Mouse (Mus musculus) CH12.LX (cell line): ENCODE results near the gene Gm21983. TPM values are rescaled to one million over a fixed set of nuclear protein-coding genes. Genes with fewer than 3 reads are reported as not detected.

Source experiments
- DNase-seq: peaks from one replicate; pipeline ENCODE4 v3.0.0-alpha.2; 2013; ENCODE audit errors: extremely low read depth
- H3K27ac ChIP-seq: 2 replicates; pipeline ENCODE4 v1.5.1; 2012; ENCODE audit warnings: low read depth, mild to moderate bottlenecking, control low read depth, moderate library complexity; ENCODE audit not compliant: insufficient read depth
- H3K27me3 ChIP-seq: replicated peaks from 2 replicates; pipeline ENCODE3; 2012; ENCODE audit warnings: inconsistent platforms
- H3K36me3 ChIP-seq, 2 experiments: replicated peaks in 1 of 2; 2 replicates each; pipeline versions ENCODE3 to v1.6.1; 2012; ENCODE audit warnings: inconsistent platforms in 1 of 2, low read length in 1 of 2, mild to moderate bottlenecking in 1 of 2, mixed read lengths in 1 of 2, moderate library complexity in 1 of 2; ENCODE audit not compliant: control insufficient read depth in 1 of 2, insufficient read depth in 1 of 2
- H3K4me1 ChIP-seq, 2 experiments: 2 replicates each; pipeline ENCODE4 v1.6.1; 2012; ENCODE audit warnings: inconsistent platforms in 1 of 2, moderate library complexity in 1 of 2; ENCODE audit not compliant: insufficient read depth in 2 of 2, control insufficient read depth in 1 of 2
- H3K4me2 ChIP-seq: 2 replicates; pipeline ENCODE4 v1.6.1; 2012; ENCODE audit warnings: low read depth, mild to moderate bottlenecking, control low read depth; ENCODE audit not compliant: poor library complexity, insufficient read depth, severe bottlenecking
- H3K4me3 ChIP-seq, 3 experiments: fragments of 150-350 bp in 1 of 3; sonication (generic) in 1 of 3; replicated peaks in 1 of 3; 2 replicates each; pipeline versions ENCODE3 to v1.5.1; 2011 to 2012; ENCODE audit warnings: low read depth in 2 of 3, low read length in 2 of 3, mild to moderate bottlenecking in 2 of 3, moderate library complexity in 2 of 3, control low read depth in 1 of 3, improper control_type of control experiment in 1 of 3, inconsistent platforms in 1 of 3, mixed read lengths in 1 of 3; ENCODE audit not compliant: poor library complexity in 1 of 3
- H3K79me2 ChIP-seq: replicated peaks from 2 replicates; pipeline ENCODE4 v1.6.1; 2012; ENCODE audit warnings: mild to moderate bottlenecking, moderate library complexity; ENCODE audit not compliant: control insufficient read depth, poor library complexity, insufficient read depth, severe bottlenecking; ENCODE audit errors: extremely low read depth
- H3K9ac ChIP-seq: 2 replicates; pipeline ENCODE4 v1.6.1; 2012; ENCODE audit warnings: low read depth, mild to moderate bottlenecking, control low read depth, moderate library complexity; ENCODE audit not compliant: insufficient read depth
- H3K9me3 ChIP-seq: replicated peaks from 2 replicates; pipeline ENCODE3; 2012; ENCODE audit warnings: low read length, inconsistent platforms, mixed read lengths
- CHD1 ChIP-seq: IDR thresholded peaks from 2 replicates; pipeline ENCODE4 v1.6.1; 2012; ENCODE audit warnings: low read depth, low read length, improper control_type of control experiment, inconsistent platforms
- CHD2 ChIP-seq: IDR thresholded peaks from 2 replicates; pipeline ENCODE4 v1.6.1; 2011; ENCODE audit warnings: low read length, improper control_type of control experiment
- E2F4 ChIP-seq: IDR thresholded peaks from 2 replicates; pipeline ENCODE4 v1.6.1; 2011; ENCODE audit warnings: low read depth, low read length, improper control_type of control experiment; ENCODE audit not compliant: insufficient replicate concordance
- EP300 ChIP-seq: IDR thresholded peaks from 2 replicates; pipeline ENCODE4 v1.6.1; 2011; ENCODE audit warnings: low read length, improper control_type of control experiment
- HCFC1 ChIP-seq: IDR thresholded peaks from 2 replicates; pipeline ENCODE4 v1.6.1; 2012; ENCODE audit warnings: low read depth, mild to moderate bottlenecking, inconsistent platforms, low read length, improper control_type of control experiment
- JUN ChIP-seq: IDR thresholded peaks from 2 replicates; pipeline ENCODE4 v1.6.1; 2011; ENCODE audit warnings: low read depth, mild to moderate bottlenecking, low read length, improper control_type of control experiment, moderate library complexity; ENCODE audit not compliant: insufficient read depth
- JUND ChIP-seq: conservative IDR thresholded peaks from 2 replicates; pipeline ENCODE4 v1.6.1; 2011; ENCODE audit warnings: low read depth, low read length, improper control_type of control experiment
- MEF2A ChIP-seq: IDR thresholded peaks from 2 replicates; pipeline ENCODE4 v1.6.1; 2014; ENCODE audit warnings: low read depth, mild to moderate bottlenecking, inconsistent platforms, low read length, improper control_type of control experiment, borderline replicate concordance
- MYC ChIP-seq: IDR thresholded peaks from 2 replicates; pipeline ENCODE4 v1.6.1; 2011; ENCODE audit warnings: low read depth, mild to moderate bottlenecking, improper control_type of control experiment, low read length
- POLR2A ChIP-seq: IDR thresholded peaks from 2 replicates; pipeline ENCODE4 v1.6.1; 2011; ENCODE audit warnings: low read depth, mild to moderate bottlenecking, improper control_type of control experiment, low read length
- RCOR1 ChIP-seq: conservative IDR thresholded peaks from 2 replicates; pipeline ENCODE4 v1.6.1; 2012; ENCODE audit warnings: low read depth, mild to moderate bottlenecking, inconsistent platforms, low read length, improper control_type of control experiment
- SMC3 ChIP-seq: IDR thresholded peaks from 2 replicates; pipeline ENCODE4 v1.6.1; 2011; ENCODE audit warnings: low read depth, low read length, improper control_type of control experiment
- TBP ChIP-seq: conservative IDR thresholded peaks from 2 replicates; pipeline ENCODE4 v1.6.1; 2011; ENCODE audit warnings: low read depth, low read length, improper control_type of control experiment
- TCF12 ChIP-seq: IDR thresholded peaks from 2 replicates; pipeline ENCODE4 v1.6.1; 2014; ENCODE audit warnings: low read depth, mild to moderate bottlenecking, inconsistent platforms, low read length, improper control_type of control experiment
- UBTF ChIP-seq: IDR thresholded peaks from 2 replicates; pipeline ENCODE4 v1.6.1; 2012; ENCODE audit warnings: low read depth, mild to moderate bottlenecking, inconsistent platforms, low read length, improper control_type of control experiment, moderate library complexity
- USF1 ChIP-seq: IDR thresholded peaks from 2 replicates; pipeline ENCODE4 v1.6.1; 2014; ENCODE audit warnings: low read depth, mild to moderate bottlenecking, inconsistent platforms, low read length, improper control_type of control experiment
- USF2 ChIP-seq: conservative IDR thresholded peaks from 2 replicates; pipeline ENCODE4 v1.6.1; 2011; ENCODE audit warnings: low read depth, low read length, improper control_type of control experiment
- ZKSCAN1 ChIP-seq: IDR thresholded peaks from 2 replicates; pipeline ENCODE4 v1.6.1; 2012; ENCODE audit warnings: low read depth, inconsistent platforms, low read length, improper control_type of control experiment, borderline replicate concordance
- ZNF384 ChIP-seq: IDR thresholded peaks from 2 replicates; pipeline ENCODE4 v1.6.1; 2012; ENCODE audit warnings: low read depth, low read length, improper control_type of control experiment, inconsistent platforms
- dilution Hi-C: fragments of 300-500 bp; cut with MboI; formaldehyde crosslinking; loops from 2 replicates; pipeline ENCODE4 v1.14.3; 2020; ENCODE audit warnings: low sequenced_read_pairs; ENCODE audit not compliant: extremely low pct_unique_long_range_greater_than_20kb, extremely low pct_ligation_motif_present
- in situ Hi-C: fragments of 300-500 bp; cut with MboI; formaldehyde crosslinking; loops from 3 replicates; pipeline ENCODE4 v1.14.3; 2019; ENCODE audit warnings: low sequenced_read_pairs, low pct_ligation_motif_present, low pct_unique_long_range_greater_than_20kb, mixed read lengths
- polyA plus RNA-seq: library from polyadenylated mRNA; unstranded; fragments of >175 nt; gene quantifications from 2 replicates; pipeline ENCODE4 v1.2.1, GENCODE M21; 2012; ENCODE audit warnings: low read depth; ENCODE audit not compliant: insufficient read length
- total RNA-seq, 2 experiments: library from RNA; depleted of rRNA; stranded (reverse); fragments of 300-350 nt in 1 of 2; fragments of >200 nt in 1 of 2; gene quantifications; 2 replicates each; pipeline ENCODE4 v1.2.3; 2012 to 2014

Gm21983 gene
- total RNA-seq (2012; rRNA removed) (0.13 TPM in 1 of 2 replicates, not detected in the other), total RNA-seq (2014; rRNA removed) (not detected in 2 replicates), polyA plus RNA-seq (0.81 TPM in 1 of 2 replicates, not detected in the other)

DNA sequence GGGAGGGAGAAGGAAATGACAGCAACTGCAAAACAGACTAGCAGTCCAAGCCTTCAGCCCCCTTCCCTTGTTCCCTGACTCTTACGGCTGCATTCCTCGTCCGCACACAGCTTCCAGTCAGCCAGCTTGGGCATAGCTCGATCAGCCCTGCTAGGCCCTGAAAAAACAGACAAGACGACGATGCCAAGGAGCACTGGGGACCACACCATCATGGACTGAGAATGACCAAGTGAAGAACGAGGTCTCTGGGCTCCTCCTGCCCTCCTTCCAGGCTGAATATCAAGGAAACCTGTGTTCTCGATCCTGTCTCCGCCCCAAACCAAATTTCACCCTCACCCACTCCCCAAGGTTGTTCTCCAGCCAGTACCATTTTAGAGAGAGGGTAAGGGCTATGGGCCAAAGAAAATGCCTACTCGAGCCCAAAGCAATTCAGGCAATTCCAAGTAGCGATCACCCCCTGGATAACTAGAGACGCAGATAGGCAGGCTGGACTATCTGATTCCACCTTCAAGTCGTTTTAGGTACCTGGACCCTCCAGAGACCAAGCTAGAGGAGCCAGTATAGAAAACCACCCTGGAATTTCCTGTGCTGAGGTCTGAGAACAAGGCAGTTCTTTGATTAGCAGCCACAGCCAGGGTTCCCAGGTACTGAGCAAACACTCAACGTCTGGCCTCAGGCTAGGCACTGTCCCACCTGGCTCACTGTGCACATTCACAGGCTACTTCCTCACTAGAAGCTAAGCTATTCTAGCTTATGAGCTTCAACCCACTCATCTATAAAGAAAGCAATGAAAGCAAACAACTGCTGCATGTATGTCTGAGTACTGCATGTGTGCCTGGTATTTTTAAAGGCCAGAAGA, at the start of gene Gm21983, which contains the start of gene Mia:
Gene Gm21983, minus strand, starts transcription at position 250 of the 859 bp plus-strand sequence.
Gene Mia, minus strand, starts transcription at position 321 of the 859 bp plus-strand sequence.
- Histone ChIP-seq H3K4me2 (peak within 1 kb of the TSS; percentile 68), H3K9ac (peak within 1 kb of the TSS; percentile 40; the same call in 1 of the 2 replicates), H3K79me2 (peaks cover 7% of the 10 kb centered on the region), H3K9me3 (peaks cover 2% of the 10 kb centered on the region), H3K4me1 (peaks cover 3 to 27% of the 10 kb centered on the region in 2 experiments; a peak in 3 of 4 replicates), H3K27me3 (no peaks in the 10 kb centered on the region), H3K4me3 (peak within 1 kb of the TSS in 2 of 3 experiments; percentile 25 to 26), H3K27ac (peak within 1 kb of the TSS; percentile 87), H3K36me3 (peaks cover 19 to 44% of the 10 kb centered on the region in 2 experiments)
- DNase-seq: no peak
- TF ChIP-seq MEF2A: no peak
- TF ChIP-seq POLR2A: no peak
- no peak for TF ChIP-seq JUN
- no peak for TF ChIP-seq SMC3
- no peak for TF ChIP-seq USF1
- no peak for TF ChIP-seq MYC
- no peak for TF ChIP-seq HCFC1
- no peak for TF ChIP-seq UBTF
- TF ChIP-seq E2F4: no peak
- TF ChIP-seq TCF12: no peak
- TF ChIP-seq TBP: no peak
- in situ Hi-C loops (no loop called here), dilution Hi-C loops (no loop called here)

DNA sequence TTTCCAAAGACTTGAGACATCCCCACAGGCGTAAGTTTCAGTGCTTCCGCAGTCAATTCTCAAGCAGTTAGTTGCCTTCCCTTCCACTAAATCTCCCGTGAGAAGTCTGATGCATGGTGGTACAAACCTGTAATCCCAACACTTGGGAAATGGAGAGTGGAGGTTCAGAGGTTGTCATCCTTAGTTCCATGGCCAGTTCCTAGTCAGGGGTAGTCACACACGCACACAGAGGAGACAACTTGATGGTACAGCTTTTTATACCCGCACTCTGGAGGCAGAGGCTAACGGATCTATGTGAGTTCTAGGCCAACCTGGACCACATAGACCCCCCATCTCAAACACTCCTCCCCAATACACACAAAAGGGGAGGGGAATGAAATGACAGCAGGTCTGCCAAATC, 48.0 kb upstream of the Gm21983 start:
- in situ Hi-C loops (loop anchor here (5.0 kb wide), 2 partner anchors 37 to 67 kb away; no protein-coding TSS in a partner anchor), dilution Hi-C loops (no loop called here)
- H3K4me1 ChIP-seq: peaks cover 23 to 56% of the 10 kb centered on the region in 2 experiments
- H3K36me3 ChIP-seq: peaks cover 0 to 10% of the 10 kb centered on the region in 2 experiments
- H3K79me2 ChIP-seq: peaks cover 13% of the 10 kb centered on the region; the same call in 1 of the 2 replicates
- no peaks in the 10 kb centered on the region for H3K9me3 ChIP-seq
- H3K27ac ChIP-seq: peak overlapping the region; percentile 44; the same call in 1 of the 2 replicates
- peak overlapping the region; percentile 63 for H3K9ac ChIP-seq
- peak overlapping the region; percentile 75 for H3K4me2 ChIP-seq
- no peaks in the 10 kb centered on the region for H3K27me3 ChIP-seq
- TF ChIP-seq CHD2 (peak; percentile 9; the same call in 1 of the 2 replicates), JUND (no peak), USF2 (no peak), POLR2A (no peak), CHD1 (0 out of 2 replicates have a peak, but pooled peaks have one; percentile 50), ZNF384 (no peak), MYC (no peak), RCOR1 (no peak), EP300 (no peak), SMC3 (no peak), ZKSCAN1 (no peak), JUN (no peak), TBP (0 out of 2 replicates have a peak, but pooled peaks have one; percentile 52)
- peak overlapping the region; percentile 78 to 86 (median 81) for H3K4me3 ChIP-seq
- no peak for DNase-seq
